Mouse (Mus musculus): ENCODE results near the gene Pagr1a. TPM values are rescaled to one million over a fixed set of nuclear protein-coding genes. Genes with fewer than 3 reads are reported as not detected.

Gene Pagr1a
- polyA plus RNA-seq, 1 experiment from 2014 or later = 41.7 TPM

DNA sequence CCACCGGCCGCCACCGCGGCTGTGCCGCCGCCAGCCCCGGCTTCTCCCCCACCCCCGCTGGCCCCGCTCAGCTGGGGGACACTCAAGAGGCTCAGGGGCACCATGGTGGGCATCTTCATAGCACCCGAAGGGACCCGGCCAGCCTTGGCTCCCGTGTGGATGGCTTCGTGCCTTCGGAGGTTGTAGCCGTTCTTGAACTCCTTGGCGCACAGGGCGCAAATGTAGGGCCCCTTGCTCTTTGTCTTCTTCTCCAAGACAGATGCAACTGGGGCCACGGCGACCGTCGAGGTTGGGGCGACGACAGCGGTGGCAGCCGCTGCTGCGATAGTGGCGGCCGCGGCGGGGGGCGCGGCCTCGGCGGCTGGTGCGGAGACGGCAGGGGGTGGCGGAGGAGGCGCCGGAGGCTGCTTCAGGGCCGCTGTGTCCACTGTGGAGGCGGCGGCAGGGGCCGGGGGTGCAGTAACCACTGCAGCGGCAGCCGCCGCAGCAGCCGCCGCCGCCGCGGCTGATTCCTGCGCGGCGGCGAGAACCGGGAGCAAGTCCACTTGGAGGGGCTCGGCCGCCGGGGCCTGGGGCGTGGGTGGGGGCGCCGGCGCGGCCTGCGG lies 8.5 kb upstream of the Pagr1a start:
- H3K27me3 ChIP-seq = no peaks in the 10 kb centered on the region
- ATAC-seq = no peak
- peaks cover 56% of the 10 kb centered on the region for H3K4me1 ChIP-seq
- WGBS = 0% methylated on average over 38 of the region's 65 CpGs
- peak overlapping the region; percentile 99 for H3K4me2 ChIP-seq
- H3K27ac ChIP-seq = peak overlapping the region; percentile 99
- no peaks in the 10 kb centered on the region for H3K9me3 ChIP-seq (replicated peaks)
- peaks cover 53% of the 10 kb centered on the region for H3K36me3 ChIP-seq (ENCODE audit: poor library complexity, severe bottlenecking)
- H3K4me3 ChIP-seq = peak overlapping the region; percentile 94
- H3K9ac ChIP-seq = peak overlapping the region; percentile 100

DNA sequence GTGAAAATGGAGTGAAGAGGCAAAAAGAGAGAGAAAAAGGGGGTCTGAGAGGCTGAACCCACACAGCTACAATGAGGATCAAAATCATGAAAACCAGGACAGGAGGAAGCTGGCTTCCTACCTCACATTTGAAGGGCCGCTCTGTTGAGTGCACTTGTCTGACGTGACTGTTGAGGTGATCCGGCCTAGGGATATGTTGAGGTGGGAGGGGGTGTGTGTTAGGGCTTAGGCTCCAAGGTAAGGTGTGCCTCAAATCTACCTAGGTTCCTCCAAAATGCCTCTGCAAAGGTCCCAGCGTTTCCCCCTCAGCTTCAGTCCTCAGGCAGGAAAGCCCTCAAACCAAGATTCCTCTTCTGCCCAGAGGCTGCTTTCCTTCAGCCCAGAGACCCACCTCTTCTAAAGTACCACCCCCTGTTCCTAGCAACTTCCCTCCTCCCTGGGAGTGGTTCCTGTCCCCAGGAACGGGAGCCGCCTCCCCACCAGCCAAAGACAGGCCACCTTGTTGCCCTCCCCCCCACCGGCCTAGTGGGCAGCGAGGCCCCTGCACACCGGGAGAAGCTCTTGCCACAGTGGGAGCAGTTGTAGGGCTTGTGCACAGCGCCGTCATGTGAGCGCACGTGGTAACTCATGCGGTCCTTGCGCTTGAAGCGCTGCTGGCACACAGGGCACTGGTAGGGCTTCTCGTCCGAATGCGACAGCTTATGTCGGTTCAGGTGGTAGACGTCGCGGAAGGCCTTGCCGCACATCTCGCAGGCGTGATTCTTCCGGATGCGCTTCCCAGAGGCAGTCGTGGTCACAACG lies 7.8 kb upstream of the Pagr1a start:
- peak overlapping the region; percentile 94 for H3K4me3 ChIP-seq
- peaks cover 63% of the 10 kb centered on the region for H3K4me1 ChIP-seq
- H3K27ac ChIP-seq = peak overlapping the region; percentile 99
- under 1% methylated on average over 30 of the region's 30 CpGs for WGBS
- ATAC-seq = peak; percentile 50
- peak overlapping the region; percentile 100 for H3K9ac ChIP-seq
- no peaks in the 10 kb centered on the region for H3K9me3 ChIP-seq (replicated peaks)
- peak overlapping the region; percentile 99 for H3K4me2 ChIP-seq
- peaks cover 46% of the 10 kb centered on the region for H3K36me3 ChIP-seq (ENCODE audit: poor library complexity, severe bottlenecking)
- H3K27me3 ChIP-seq = no peaks in the 10 kb centered on the region

GRCm38 (mm10) chr7:127023896-127024690 lies 6.9 kb upstream of the Pagr1a start:
- peaks cover 71% of the 10 kb centered on the region for H3K4me1 ChIP-seq
- H3K4me2 ChIP-seq = peak overlapping the region; percentile 99
- WGBS = 20% methylated on average over 19 of the region's 19 CpGs
- H3K36me3 ChIP-seq (ENCODE audit: poor library complexity, severe bottlenecking) = peaks cover 39% of the 10 kb centered on the region
- no peaks in the 10 kb centered on the region for H3K27me3 ChIP-seq
- peak overlapping the region; percentile 99 for H3K27ac ChIP-seq
- no peak for ATAC-seq
- H3K9ac ChIP-seq = peak overlapping the region; percentile 100
- peak overlapping the region; percentile 94 for H3K4me3 ChIP-seq
- H3K9me3 ChIP-seq (replicated peaks) = no peaks in the 10 kb centered on the region

- peaks cover 77% of the 10 kb centered on the region for H3K4me1 ChIP-seq
- H3K9ac ChIP-seq = peak overlapping the region; percentile 100
- H3K27me3 ChIP-seq = no peaks in the 10 kb centered on the region
- peak overlapping the region; percentile 99 for H3K4me2 ChIP-seq
- H3K4me3 ChIP-seq = peak overlapping the region; percentile 94
- 63% methylated on average over 13 of the region's 13 CpGs for WGBS
- H3K9me3 ChIP-seq (replicated peaks) = no peaks in the 10 kb centered on the region
- H3K36me3 ChIP-seq (ENCODE audit: poor library complexity, severe bottlenecking) = peaks cover 33% of the 10 kb centered on the region
- ATAC-seq = no peak
- peak overlapping the region; percentile 92 for H3K27ac ChIP-seq
Observed at GRCm38 (mm10) chr7:127023272-127023691, 6.1 kb upstream of the Pagr1a start.

GRCm38 (mm10) chr7:127022528-127023271 lies 5.5 kb upstream of the Pagr1a start:
- H3K27ac ChIP-seq = peak overlapping the region; percentile 92
- no peak for ATAC-seq
- peaks cover 77% of the 10 kb centered on the region for H3K4me1 ChIP-seq
- H3K36me3 ChIP-seq (ENCODE audit: poor library complexity, severe bottlenecking) = peaks cover 33% of the 10 kb centered on the region
- WGBS = 57% methylated on average over 7 of the region's 7 CpGs
- peak overlapping the region; percentile 94 for H3K4me3 ChIP-seq
- peak overlapping the region; percentile 99 for H3K4me2 ChIP-seq
- no peaks in the 10 kb centered on the region for H3K9me3 ChIP-seq (replicated peaks)
- peak overlapping the region; percentile 100 for H3K9ac ChIP-seq
- no peaks in the 10 kb centered on the region for H3K27me3 ChIP-seq

GRCm38 (mm10) chr7:127021563-127022527 lies 4.7 kb upstream of the Pagr1a start:
- Histone ChIP-seq H3K27ac (peak overlapping the region; percentile 92), H3K4me3 (peak overlapping the region; percentile 94), H3K27me3 (no peaks in the 10 kb centered on the region), H3K36me3 (ENCODE audit: poor library complexity, severe bottlenecking) (peaks cover 33% of the 10 kb centered on the region), H3K9me3 (replicated peaks) (no peaks in the 10 kb centered on the region), H3K9ac (peak overlapping the region; percentile 100), H3K4me1 (peaks cover 79% of the 10 kb centered on the region), H3K4me2 (peak overlapping the region; percentile 99)
- no peak for ATAC-seq
- 40% methylated on average over 5 of the region's 5 CpGs for WGBS

- H3K4me1 ChIP-seq = peaks cover 82% of the 10 kb centered on the region
- H3K36me3 ChIP-seq (ENCODE audit: poor library complexity, severe bottlenecking) = peaks cover 33% of the 10 kb centered on the region
- ATAC-seq = peak; percentile 16
- peak within 1 kb of the TSS; percentile 55 for H3K4me3 ChIP-seq
- H3K27me3 ChIP-seq = no peaks in the 10 kb centered on the region
- H3K9me3 ChIP-seq (replicated peaks) = no peaks in the 10 kb centered on the region
- H3K9ac ChIP-seq = peak within 1 kb of the TSS; percentile 100
- H3K4me2 ChIP-seq = peak within 1 kb of the TSS; percentile 99
- 2% methylated on average over 30 of the region's 37 CpGs for WGBS
- peak within 1 kb of the TSS; percentile 92 for H3K27ac ChIP-seq
Observed at GRCm38 (mm10) chr7:127020901-127021562, 3.9 kb upstream of the Pagr1a start, which contains the start of the genes Gm42742 and Prrt2. TSS of gene Gm42742 (minus strand) at chr7:127021097. TSS of gene Prrt2 (minus strand) at chr7:127021211.

- 29% methylated on average over 5 of the region's 5 CpGs for WGBS
- no peaks in the 10 kb centered on the region for H3K9me3 ChIP-seq (replicated peaks)
- H3K27me3 ChIP-seq = no peaks in the 10 kb centered on the region
- H3K36me3 ChIP-seq (ENCODE audit: poor library complexity, severe bottlenecking) = peaks cover 35% of the 10 kb centered on the region
- peaks cover 88% of the 10 kb centered on the region for H3K4me1 ChIP-seq
- H3K27ac ChIP-seq = peak overlapping the region; percentile 92
- H3K9ac ChIP-seq = peak overlapping the region; percentile 100
- H3K4me2 ChIP-seq = peak overlapping the region; percentile 99
- peak overlapping the region; percentile 55 for H3K4me3 ChIP-seq
- no peak for ATAC-seq
Observed at GRCm38 (mm10) chr7:127020491-127020890, 3.3 kb upstream of the Pagr1a start.

GRCm38 (mm10) chr7:127020031-127020430 lies 2.9 kb upstream of the Pagr1a start:
- Histone ChIP-seq H3K36me3 (ENCODE audit: poor library complexity, severe bottlenecking) (peaks cover 40% of the 10 kb centered on the region), H3K27me3 (no peaks in the 10 kb centered on the region), H3K9ac (peak overlapping the region; percentile 100), H3K4me3 (peak overlapping the region; percentile 55), H3K27ac (0 out of 2 replicates have a peak overlapping the region, but pooled peaks have one; percentile 92), H3K4me1 (peaks cover 91% of the 10 kb centered on the region), H3K9me3 (replicated peaks) (no peaks in the 10 kb centered on the region), H3K4me2 (peak overlapping the region; percentile 99)
- WGBS = 58% methylated on average over 3 of the region's 3 CpGs
- ATAC-seq = no peak

GRCm38 (mm10) chr7:127019306-127019960 lies 2.3 kb upstream of the Pagr1a start:
- H3K4me1 ChIP-seq = peaks cover 91% of the 10 kb centered on the region
- WGBS = 82% methylated on average over 14 of the region's 14 CpGs
- peak overlapping the region; percentile 55 for H3K4me3 ChIP-seq
- no peak overlapping the region for H3K27ac ChIP-seq
- H3K36me3 ChIP-seq (ENCODE audit: poor library complexity, severe bottlenecking) = peaks cover 42% of the 10 kb centered on the region
- no peaks in the 10 kb centered on the region for H3K27me3 ChIP-seq
- peak overlapping the region; percentile 100 for H3K9ac ChIP-seq
- H3K4me2 ChIP-seq = peak overlapping the region; percentile 99
- no peak for ATAC-seq
- H3K9me3 ChIP-seq (replicated peaks) = no peaks in the 10 kb centered on the region
